Mouse (Mus musculus) intestine, embryonic 16.5 days (tissue): ENCODE results near the gene Cinp. TPM values are rescaled to one million over a fixed set of nuclear protein-coding genes. Genes with fewer than 3 reads are reported as not detected.

Experiments
- polyA plus RNA-seq: library from polyadenylated mRNA; unstranded; fragments of >200 nt; fragmentation: Nextera tagmentation; extraction: Ambion mirVana; gene quantifications from 2 replicates; pipeline ENCODE4 v1.2.1, GENCODE M21; 2015

Gene Cinp
- polyA plus RNA-seq, 1 experiment from 2014 or later = 72.7 TPM

Other genes starting within 250 kb of the Cinp start
- not detected in 2 replicates for gene 1700001K19Rik, start 206.5 kb downstream of the Cinp start, polyA plus RNA-seq
- gene Hsp90aa1, start 186.4 kb downstream of the Cinp start, polyA plus RNA-seq = 679 and 790 TPM in 2 replicates
- 21.1 and 21.7 TPM in 2 replicates for gene Wdr20, start 151.2 kb downstream of the Cinp start, polyA plus RNA-seq
- gene Mok, start 48.2 kb downstream of the Cinp start, polyA plus RNA-seq = 1.7 and 2.9 TPM in 2 replicates
- gene Zfp839, start 38.9 kb downstream of the Cinp start, polyA plus RNA-seq = 3.7 and 4.9 TPM in 2 replicates
- gene Tecpr2, start 119 bp upstream of the Cinp start, polyA plus RNA-seq = 2.2 and 2.4 TPM in 2 replicates
- gene Ankrd9, start 89.9 kb upstream of the Cinp start, polyA plus RNA-seq = 32.2 and 33.6 TPM in 2 replicates
- 6.9 and 7.9 TPM in 2 replicates for gene Rcor1, start 150.2 kb upstream of the Cinp start, polyA plus RNA-seq